Mouse (Mus musculus): ENCODE measurements at regions not wholly inside any gene's neighbourhood (a gene's known extent, or its start where the extent isn't known, plus 50 kb on each side); places are given as distances from the start of the nearest gene placed in this dataset.

GRCm38 (mm10) chr10:118739849-118740481, 130.0 kb downstream of the Dyrk2 start:
- TF ChIP-seq CTCF (IDR thresholded peaks at IDR 0.05; ENCODE audit: low read depth, low read length) (no peak), GATA1 (IDR thresholded peaks at IDR 0.05; ENCODE audit: borderline replicate concordance, low read length) (no peak), TAL1 (conservative IDR thresholded peaks at IDR 0.05; ENCODE audit: low read depth, low read length) (no peak), POLR2AphosphoS5 (IDR thresholded peaks at IDR 0.05; ENCODE audit: insufficient replicate concordance, low read depth, low read length) (no peak)

Measured in G1E (cell line).